Mouse (Mus musculus): Measurements from ENCODE around the gene Gm5136. TPM values are rescaled to one million over a fixed set of nuclear protein-coding genes. Genes with fewer than 3 reads are reported as not detected.
A peak's percentile ranks its signal among the peaks of the same experiment; 100 is the strongest.

The Gm5136 gene
- total RNA-seq (2021): 1 to 10 TPM; 1.9 to 2.7 TPM
- long read RNA-seq: 0 reads

DNA sequence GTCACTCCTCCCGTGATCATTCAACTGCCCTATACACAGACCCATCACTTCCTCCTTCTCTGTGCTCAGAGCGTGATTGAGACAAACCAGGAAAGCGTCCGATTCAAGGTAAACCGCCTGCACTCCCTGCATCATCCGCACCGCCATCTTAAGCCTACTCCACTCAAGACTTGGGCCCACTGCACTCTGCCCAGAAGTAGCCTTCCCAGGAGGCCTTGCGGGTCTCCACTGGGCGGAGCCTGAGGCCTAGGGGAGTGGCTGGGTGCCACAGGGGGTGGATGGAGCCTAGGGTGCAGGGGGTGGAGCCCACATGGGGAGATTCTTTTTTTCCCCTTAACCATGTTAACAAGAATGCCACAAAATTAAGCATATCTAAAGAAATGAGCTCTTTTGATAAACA is at the start of gene Gm5136:
Gm5136 (minus strand) TSS at position 215 of the 400 bp plus-strand sequence.
- no peak for DNase-seq (ENCODE audit: low spot score in 2 of 2)

DNA sequence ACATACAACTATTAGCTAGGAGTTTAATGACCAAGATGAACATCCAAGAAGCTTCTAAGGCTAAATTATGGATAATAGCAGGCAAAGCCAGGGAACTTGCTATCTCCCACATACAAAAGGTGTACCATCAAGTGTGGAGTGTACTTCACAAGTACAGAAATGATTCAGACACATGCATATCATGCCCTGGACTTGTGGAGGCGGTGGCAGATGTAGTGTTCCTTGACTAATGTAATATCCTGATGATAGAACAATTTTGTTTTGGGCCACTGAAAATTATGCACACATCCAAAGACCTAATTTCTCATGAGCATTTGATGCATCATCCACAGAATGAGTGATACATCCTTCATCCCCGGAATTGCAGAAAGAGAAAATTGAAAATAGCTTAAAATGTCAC is 43.8 kb upstream of the Gm5136 start:
- peak in 1 of 2 experiments; percentile 72 for DNase-seq (ENCODE audit: low spot score in 2 of 2)

DNA sequence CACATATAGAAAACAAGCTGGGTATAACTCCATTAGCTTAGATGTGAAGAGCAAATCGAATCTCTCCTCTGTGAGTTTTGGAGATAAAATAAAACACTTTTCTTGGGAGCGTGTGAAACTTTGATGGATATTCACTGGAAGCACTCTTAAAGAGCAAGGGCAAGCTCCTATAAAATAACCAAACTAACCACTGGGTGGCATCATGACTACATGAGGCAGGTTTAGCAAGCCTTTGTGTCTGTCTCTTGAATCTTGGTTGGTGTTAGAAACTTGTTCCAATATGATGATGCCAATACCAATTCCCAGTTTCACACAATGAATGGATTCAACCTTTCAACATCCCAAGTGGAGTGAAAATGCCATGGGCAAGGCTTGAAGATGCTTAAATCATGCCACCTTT is 34.0 kb upstream of the Gm5136 start:
- peak in 1 of 2 experiments; percentile 61 for DNase-seq (ENCODE audit: low spot score in 2 of 2)

DNA sequence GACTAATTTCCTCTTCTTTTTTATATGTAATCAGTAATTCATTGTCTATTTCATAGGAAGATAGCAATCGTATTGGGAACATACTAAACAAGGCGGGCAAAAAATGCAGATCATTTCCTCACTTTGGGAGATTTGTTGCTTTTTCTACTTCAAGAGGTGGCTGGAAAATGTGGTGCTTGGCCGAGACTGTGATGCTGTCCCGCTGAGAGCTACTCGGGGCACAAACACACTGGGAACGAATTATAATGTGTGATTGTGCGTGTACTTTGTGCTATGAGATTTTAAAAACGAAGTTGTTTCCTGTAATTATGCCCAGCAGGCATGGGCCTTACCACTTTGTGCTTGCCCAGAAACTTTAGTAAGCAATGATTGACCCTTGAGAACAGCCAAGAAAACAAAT is 29.0 kb upstream of the Gm5136 start:
- no peak for DNase-seq (ENCODE audit: low spot score in 2 of 2)

DNA sequence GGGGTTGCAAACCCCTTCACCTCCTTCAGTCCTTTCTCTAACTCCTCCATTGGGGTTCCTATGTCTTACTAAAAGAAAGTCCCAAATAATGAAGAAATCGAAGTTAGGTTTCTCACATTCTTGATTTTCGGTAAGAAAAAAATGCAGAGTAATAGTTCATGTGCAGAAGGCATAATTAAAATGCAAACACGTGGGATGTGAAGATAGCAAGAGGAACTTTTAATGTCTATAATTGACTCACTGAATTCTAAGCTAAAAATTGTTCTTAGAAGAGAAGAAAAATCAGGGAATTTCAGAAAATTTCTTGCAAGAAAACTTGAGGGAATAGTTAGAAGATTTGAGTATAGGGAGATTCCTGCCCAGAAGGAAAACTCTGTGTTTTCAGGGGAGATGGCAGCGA is 26.4 kb upstream of the Gm5136 start:
- no peak for DNase-seq (ENCODE audit: low spot score in 2 of 2)

DNA sequence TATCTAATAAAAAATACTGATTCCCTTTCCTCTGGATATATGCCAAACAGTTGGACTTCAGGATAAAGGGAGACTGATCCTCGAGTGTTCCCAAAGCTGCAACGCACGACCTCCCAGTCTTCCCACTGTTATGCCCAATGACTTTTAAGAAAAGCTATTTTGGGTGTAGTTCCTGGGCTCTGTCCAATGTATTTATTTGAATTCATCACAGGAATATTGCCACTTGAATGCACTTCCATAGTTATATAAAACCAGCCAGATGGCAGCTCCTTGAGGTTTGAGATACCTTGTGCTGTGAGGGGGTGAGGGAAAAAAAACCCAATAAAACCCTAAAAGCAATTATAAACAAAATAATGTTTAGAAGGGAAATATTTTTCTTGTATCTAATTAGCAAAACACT is 24.9 kb upstream of the Gm5136 start:
- DNase-seq (ENCODE audit: low spot score in 2 of 2): no peak

DNA sequence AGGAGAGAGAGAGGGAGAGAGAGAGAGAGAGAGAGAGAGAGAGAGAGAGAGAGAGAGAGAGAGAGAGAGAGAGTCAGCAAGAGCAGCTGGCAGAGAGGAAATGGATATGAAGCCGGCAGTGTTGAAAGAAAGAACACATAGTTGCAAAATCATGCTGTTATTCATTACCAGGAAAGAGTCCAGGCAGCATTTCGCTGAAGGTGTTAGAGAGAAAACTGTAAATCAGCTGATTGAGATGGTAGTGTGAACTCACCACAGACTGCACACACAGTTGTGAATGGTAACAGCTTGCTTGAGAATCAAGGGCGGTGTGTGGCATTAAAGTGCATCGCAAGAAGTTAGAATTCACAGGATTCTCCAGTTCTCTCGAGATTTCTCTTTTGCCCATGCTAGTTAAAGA is 10.6 kb upstream of the Gm5136 start:
- peak; percentile 34 to 76 for DNase-seq (ENCODE audit: low spot score in 2 of 2)

DNA sequence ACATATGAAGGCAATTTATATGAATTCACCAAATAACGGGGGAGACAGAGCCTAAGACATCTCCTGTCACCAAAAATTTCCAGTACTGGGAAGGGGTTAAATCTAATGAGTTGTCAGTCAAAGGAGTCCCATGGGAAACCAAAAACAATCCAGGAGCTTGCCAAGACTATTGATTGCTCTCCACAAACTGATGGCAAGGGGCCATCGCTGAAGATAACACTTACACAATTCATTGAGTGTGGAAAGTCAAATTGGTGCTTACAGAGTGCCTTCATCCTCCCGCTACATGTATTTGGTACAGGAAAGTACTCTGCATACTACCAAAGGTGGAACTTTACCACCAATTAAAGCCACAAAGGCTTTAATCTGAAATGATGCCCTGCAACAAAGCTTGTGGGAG is 5.7 kb upstream of the Gm5136 start:
- no peak for DNase-seq (ENCODE audit: low spot score in 2 of 2)

DNA sequence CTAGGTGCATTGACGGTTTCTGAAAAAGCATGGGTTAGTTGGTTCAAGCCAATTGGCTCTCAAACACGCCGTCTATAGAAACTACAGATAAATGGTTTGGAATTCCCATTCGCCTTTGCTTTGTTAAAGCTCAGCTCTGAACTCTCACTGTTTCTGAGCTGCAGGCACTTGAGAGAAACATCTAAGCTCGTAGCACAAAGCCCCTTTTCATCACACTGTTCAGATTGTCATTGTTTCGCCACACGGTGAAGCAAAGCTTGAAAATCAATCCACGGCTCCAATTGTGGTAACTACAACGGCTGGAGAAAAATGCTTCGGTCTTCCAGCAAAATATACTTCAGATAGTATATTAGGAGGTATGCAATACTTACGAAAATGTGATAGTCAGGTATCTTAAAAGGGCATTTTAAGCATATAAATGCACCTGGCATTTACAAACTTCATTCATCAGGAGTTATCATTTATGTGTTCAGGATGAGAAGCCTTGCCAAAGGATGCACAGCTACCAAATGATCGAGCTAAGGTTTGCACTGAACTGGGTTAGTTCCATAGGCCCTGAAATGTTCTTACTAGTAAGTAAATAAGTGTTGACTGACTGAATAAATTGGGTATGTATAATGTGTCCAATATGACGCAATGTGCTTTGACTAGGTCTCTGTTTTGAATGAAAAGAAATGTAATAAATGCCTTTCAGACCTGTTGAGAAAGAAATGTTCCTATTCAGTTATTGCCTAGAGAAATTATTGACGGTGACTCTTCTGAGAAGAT is 1.6 kb upstream of the Gm5136 start:
- DNase-seq (ENCODE audit: low spot score in 2 of 2): no peak

DNA sequence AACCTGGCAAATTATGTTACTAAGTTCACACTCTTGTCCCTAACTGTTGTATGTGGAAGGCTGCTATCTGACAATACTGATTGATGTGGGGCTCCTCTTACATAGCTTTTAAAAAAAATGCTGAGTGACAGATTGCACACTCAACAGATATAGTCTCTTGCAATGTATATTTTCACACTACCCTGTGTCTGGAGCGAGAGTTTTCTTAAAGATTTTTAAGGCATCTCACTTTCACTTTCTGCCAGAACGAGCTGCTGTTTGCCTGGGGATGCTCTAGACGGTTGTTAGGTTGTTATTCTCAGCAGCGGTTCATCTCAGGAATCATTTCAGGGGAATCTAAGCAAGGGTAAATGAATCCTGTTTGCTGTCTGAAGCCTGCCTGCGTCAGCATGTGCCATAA is 2.9 kb downstream of the Gm5136 start:
- no peak for DNase-seq (ENCODE audit: low spot score in 2 of 2)

DNA sequence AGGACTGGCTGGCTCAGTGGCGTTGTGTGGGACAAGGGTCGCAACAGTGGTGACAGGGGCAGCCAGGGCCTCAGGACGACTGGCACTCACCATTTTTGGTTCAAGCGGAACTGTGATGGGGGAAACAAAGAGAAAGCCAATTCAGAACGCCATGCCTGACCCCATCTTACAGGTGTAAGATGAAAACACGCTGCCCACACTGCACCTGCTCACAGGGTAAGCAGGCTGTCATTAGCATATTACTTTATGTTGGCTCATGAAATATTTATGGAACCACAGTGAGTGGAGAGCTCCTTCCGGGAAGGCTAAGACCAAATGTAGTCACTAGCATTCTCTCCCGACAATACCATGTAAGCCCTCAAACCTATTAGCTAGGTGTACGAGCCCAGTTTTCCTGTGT is 9.0 kb downstream of the Gm5136 start:
- no peak for DNase-seq (ENCODE audit: low spot score in 2 of 2)

DNA sequence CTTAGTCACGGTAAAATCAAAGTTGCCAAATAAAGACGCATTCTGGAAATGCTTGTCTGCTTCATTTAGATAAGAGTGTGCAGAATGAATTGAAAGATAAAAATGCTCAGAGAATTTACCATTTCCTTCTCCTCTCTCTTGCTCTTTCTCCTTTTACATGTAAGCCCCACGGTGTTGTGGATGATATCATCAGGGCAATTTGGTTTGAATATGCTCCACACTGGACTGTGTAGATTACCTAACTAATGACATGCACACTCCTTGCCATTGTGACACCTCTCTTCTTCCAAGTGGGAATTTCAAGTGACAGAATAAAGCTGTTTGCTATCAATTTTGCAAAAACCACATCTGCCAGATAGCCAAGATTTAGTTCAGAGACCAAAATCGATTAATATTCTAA is 13.3 kb downstream of the Gm5136 start:
- no peak for DNase-seq (ENCODE audit: low spot score in 2 of 2)

DNA sequence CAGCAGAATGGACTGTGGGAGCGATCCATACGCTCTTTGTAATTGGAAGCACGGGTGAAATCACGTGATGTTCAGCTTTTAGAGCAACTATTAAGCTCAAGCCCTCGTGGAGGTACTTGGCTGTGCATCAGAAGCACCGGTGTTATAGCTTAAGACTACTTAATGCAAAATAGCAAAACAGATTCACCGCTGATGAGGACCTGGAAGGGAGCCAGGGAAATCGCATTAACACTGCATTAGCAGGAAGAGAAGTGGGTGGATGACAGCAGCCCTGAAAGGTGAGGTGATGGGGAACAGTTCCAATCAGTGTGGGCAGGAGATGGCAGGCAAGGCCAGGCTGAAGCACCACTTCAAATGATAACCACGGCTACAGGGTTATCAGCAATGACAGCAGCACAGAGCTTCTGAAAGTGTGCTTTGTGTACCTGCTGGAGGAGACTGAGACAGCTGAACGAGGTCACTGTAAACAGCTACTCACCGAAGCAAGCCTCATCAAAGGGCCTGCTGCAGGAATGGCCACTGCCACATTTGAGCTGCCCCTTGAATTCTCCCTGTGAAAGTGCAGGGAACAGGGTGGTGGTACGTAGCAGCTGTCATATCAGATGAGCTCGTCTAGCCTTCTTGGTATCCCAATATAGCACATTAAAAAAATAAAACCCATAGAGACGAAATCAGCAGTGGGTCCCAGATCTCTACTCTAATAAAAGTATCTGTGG is 20.1 kb downstream of the Gm5136 start:
- peak in 1 of 2 experiments; percentile 63 for DNase-seq (ENCODE audit: low spot score in 2 of 2)

DNA sequence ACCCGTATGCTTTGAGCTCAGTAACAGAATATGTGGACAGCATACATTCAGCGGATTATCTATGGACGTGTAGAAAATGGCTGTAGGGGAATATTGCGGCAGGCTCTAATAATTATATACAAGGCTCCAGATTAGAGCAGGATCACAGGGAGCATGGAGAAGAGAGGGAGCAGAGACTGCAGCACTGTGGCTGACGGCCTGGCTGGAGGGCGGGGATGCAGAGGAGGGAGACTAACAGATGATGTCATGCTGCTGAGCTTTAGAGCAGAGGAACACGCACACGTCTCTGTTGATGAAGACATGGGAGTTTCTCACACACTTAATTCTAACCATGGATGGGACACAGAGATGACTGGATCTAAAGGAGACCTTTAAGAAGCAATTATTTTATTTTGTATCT is 22.9 kb downstream of the Gm5136 start:
- DNase-seq (ENCODE audit: low spot score in 2 of 2): no peak

DNA sequence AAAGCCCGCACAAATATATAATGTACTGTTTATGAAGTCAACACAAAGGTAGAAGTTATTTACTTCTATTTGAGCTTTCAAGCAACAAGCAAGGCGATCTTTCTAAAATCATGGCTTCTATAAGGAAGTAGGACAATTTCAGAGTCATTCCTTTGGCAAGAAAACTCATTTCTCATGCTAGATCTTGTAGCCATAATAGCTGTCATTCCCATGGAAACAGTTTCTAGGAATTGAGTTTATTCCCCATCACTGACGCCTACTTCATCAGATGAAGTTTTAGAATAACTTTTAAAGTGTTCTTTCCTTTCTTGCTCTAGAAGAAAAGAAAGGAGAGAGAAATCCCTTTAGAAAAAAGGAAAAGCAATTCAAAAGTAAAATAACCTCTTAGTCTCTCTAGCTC is 31.0 kb downstream of the Gm5136 start:
- no peak for DNase-seq (ENCODE audit: low spot score in 2 of 2)

DNA sequence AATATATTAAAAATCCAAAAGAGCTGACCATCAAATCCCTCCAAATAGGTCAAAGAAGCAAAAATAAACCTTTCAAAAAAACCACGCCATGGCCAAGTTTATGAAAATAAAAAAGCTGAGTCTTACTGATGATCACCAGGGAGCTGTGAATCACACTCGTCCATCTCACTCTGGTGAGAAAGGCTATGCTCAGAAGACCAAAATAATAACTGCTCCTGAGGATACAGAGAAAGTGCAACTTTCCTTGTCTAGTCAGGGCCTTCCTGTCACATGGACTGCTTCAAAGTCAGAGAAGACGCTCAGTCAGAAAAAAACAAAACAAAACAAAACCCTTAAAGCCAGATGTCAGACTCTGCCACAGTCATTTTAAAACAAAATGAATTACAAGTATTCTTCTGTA is 39.7 kb downstream of the Gm5136 start:
- DNase-seq (ENCODE audit: low spot score in 2 of 2): no peak

DNA sequence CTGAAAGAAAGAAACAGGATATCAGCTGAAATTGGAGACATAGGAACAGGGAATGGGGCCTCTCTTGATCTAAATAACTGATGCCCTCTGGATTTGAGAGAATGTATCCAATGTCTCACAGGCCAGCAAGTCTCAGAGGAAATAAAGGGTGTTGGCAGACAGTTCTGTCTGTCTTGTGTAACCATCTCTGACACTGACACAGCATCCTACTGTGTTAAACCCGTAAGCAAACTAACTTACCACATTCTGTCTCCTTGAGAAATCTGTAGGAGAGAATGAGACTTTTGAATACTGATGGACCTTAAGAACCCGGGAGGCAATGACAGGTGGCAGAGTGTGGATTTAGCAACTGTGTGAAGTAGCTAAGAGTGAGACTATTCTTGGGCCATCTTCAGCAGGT is 41.7 kb downstream of the Gm5136 start:
- DNase-seq (ENCODE audit: low spot score in 2 of 2): no peak

DNA sequence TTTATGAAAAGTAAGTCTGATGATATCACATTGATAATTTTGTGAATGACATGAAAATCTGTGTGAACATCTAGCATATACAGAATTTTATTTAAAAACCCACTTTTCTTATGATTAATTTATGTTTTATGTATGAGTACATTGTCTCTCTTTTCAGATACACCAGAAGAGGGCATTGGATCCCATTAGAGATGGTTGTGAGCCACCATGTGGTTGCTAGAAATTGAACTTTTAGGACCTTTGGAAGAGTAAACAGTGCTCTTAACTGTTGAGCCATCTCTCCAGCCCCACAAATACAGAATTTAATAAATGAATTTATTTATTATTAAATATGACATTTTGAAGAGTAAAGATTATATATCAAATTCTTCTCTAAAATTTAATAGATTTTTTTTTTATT is 42.3 kb downstream of the Gm5136 start:
- DNase-seq (ENCODE audit: low spot score in 2 of 2): no peak

DNA sequence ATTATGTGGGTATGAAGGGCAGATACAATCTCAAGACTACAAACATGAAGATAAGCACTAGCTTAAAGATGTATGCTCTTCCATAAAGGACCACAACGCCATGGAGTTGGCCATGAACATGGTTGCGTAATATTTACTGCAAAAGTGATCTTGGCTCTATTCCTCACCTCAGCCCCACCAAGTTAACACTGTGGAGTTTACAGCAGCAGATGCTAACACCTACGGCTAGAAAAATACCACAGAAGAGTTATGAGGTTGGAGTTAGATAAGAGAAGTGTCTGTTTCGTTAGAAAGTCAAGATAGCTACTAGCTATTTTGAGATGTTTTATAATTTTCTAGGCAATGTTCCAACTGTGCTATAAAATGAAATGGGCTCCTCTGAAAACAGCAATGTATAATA is 43.1 kb downstream of the Gm5136 start:
- DNase-seq (ENCODE audit: low spot score in 2 of 2): no peak

DNA sequence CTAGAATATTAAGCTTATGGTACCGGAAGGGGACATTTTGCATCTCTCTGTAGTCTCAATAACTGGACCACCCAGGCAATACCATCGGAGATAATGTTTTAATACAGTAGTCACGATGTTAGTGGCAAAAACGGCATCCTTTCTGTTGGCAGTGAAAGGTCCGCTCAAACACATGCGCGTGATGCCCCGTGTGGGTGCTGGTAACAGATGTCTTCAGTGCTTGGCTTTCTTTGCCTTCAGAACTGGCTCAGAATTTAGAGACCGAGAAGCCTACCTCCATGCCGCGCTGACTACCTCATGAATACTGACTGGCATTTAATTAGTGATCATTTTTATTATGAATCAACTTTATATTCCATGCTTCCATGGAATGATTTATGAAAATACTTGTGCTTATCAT is 44.9 kb downstream of the Gm5136 start:
- peak in 1 of 2 experiments; percentile 66 for DNase-seq (ENCODE audit: low spot score in 2 of 2)

DNA sequence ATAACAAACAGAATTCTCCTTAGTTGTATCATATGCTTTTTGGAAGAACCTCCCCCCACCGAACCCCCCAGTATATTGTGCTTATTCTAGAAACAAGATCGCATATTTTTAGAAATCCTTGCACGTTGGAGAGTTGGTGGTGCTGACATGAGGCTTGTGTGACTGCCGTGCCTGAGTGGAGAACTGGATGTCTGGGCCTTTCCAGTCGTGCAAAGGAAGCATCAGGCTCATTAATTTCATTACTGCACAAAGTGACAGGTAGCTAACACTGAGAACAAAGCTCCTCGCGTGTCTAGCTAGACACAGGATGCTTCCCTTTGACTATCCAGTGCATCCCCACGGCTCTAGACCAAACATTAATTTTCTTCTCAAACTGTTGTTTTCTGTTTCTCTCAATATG is 47.1 kb downstream of the Gm5136 start:
- DNase-seq (ENCODE audit: low spot score in 2 of 2): no peak

DNA sequence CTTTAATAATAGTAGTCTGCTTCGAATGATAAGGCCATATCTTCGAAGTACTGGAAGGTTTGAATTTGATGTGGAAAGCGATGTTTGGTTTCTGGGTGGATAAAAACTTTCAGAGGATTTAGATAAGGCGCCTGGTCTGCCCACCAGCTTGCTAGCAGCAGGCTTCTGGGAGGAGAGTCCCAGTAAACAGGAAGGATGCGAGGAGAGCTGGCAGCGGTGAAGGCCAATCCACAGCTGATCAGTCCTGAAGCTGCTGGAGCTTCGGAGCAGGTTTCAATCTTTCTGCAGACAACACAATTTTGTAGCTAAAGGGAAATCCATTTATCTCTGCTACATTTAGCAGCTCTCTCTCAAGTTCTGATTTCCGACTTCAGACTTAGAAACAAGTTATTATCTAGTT is 47.9 kb downstream of the Gm5136 start:
- no peak for DNase-seq (ENCODE audit: low spot score in 2 of 2)

DNA sequence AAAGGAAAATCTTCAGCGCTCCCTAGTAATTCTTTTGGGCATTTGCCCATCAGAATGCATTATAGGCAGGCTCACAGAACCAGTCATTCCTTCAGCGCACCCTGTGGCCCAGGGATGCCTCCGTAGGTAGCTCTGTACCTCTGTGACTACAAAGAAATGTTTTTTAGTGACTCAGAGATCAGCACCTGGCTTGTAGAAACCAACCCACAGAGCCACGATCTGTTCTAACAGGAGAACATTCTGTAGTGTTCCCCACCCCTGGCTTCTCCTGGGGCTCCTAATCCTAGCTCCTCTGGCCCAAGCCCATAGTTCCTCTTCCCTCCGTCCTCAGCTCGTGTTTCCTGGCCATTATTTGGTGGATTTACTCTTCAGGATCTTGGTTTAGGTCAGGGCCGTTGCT is 50.8 kb downstream of the Gm5136 start:
- no peak for DNase-seq (ENCODE audit: low spot score in 2 of 2)

Measured in layer of hippocampus, adult 18-20 months (tissue).